Mouse (Mus musculus) cerebellum, adult 9-10 months (tissue): ENCODE data around the gene Cntnap2.
"Not testable (repeated sequence)": the region's sequence is repeated elsewhere in the genome, so short reads cannot be mapped to it uniquely, and the experiment has no call there.

Source experiments
- DNase-seq: peaks from one replicate; pipeline ENCODE4 v3.0.0; 2022

Cntnap2 gene

GRCm38 (mm10) chr6:47182756-47183155 lies 2123.6 kb downstream of the Cntnap2 start:
- no peak for DNase-seq

DNA sequence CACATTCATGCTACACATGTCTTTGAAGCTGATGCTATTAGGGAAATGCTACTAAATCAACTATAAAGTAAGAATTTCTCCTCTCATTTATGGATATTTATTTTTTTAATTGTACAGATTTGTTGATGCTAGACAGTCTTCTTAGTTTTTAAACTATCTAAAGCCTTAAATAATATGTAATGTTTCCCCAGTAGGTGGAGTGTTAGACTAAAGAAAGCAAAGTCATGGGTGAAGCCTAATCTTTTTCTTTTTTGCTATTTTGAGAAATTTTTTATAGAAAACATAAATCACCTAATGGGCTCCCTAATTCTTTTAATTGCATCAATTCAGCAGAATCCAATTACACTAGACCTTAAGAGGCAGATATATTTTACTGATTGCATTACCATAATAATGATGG lies 2124.7 kb downstream of the Cntnap2 start:
- not testable (repeated sequence) for DNase-seq

GRCm38 (mm10) chr6:47188193-47188592 lies 2129.0 kb downstream of the Cntnap2 start:
- peak; percentile 24 for DNase-seq

DNA sequence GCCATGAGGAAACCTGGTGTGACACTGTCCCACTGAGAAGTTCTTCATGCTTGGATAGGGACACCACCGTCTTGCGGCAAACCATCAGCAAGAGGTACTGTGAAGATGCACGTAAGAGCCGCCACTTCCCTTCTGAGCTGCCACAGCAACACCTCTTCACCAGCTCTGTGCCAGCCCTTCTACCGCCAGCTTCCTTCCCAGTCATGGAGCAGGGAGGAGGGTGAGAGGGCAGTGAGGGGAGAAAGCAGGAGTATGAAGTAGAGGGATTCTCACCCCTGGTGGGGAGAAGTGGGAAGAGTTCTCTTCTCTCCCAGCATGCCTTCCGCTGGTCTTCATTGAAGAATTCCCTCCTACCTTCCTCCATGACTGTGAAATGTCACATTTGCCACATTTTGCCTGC lies 2129.4 kb downstream of the Cntnap2 start:
- not testable (repeated sequence) for DNase-seq

DNA sequence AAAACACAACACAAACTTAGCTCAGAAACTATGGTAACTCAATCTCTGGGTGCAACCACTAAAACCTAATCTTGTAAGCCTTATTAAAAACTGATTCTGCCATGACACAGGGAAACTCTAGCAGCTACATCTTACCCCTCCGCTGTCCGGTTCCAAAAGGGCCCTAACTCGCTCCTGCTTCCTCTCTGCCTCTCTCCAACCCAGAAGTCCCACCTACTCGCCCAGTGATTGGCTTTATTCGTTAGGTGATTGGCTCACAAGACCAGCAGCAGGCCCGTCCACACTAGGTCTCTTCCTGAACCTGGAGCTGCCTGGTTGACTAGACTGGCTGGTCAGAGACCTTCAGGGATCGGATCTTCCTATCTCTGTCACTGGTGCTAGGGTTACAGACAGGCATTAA lies 2131.1 kb downstream of the Cntnap2 start:
- no peak for DNase-seq

DNA sequence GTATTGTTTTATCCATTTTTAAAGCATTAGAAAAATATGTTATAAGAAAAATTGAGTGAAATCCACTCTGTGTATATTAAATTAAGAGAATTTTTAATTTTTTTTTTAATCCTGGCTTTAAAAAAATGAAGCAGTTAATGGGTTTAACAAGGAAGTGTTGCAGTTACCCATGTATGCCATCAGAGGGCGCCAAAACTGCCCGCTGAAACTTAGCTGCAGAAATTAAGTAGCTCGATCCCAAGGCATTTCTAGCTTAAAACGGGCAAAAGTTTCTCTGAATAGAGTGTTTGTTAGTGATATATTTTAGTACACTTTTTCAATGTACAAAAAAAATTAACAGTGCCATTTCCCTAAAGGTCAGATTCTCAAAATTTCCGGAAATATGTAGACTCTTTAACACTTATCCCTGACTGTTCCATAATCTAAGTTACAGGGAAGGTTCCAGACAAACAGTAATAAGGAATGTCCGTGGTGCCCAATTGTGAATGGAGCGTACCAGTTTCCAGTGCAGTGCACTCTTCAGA lies 2132.2 kb downstream of the Cntnap2 start:
- peak; percentile 42 for DNase-seq

DNA sequence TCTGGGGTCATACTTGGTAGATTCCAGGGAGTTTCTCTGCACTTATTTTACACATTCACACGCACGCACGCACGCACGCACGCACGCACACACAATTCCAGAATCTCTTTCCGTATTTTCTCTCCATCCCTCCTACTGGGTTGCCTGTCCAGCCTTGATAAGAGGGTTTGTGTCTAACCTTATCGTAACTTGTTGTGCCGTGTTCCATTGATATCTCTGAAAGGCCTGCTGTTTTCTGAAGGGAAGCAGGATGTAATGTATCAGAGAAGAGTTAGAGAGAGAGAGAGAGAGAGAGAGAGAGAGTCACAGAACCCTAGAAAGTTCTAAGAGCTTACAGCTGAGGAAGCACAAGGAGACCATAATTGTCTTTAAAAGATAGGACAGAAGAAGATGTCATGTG lies 2132.8 kb downstream of the Cntnap2 start:
- no peak for DNase-seq

DNA sequence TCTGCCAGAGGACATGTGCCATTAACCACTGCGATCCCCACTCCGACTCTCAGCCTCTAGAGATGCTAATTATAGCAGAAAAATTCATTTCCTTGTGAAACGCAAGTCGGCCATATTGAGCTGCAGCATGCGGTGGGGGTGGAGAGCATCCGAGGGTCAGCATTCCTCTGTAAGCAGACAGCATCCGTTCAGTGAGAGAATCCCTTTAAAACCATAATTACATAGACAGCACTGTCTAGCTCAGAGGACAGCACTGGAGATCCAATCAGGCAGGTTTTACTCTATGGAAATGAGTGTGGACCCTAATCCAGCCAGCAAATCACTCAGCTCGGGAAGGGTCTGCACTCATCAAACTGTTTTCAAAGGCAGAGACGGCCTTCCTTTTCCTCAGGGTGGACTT lies 2133.3 kb downstream of the Cntnap2 start:
- DNase-seq, result no peak

DNA sequence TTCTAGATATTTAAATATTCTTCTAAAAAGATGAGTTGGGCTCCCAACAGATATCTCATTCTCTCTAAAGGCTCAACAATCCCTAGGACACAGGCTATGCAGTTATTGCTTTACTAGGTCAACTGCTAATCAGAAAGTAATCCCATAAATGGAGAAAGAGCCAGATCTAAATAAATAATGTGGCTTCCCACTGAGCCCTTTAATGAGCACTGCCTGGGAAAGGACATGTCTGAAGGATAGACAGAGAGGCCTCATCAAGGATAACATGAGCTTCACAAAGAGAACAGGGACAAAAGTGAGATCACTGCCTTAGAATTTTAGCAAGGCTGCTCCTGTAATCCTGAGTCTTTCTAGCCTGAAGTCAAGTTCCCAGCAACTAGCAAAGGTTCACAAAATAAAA lies 2138.4 kb downstream of the Cntnap2 start:
- DNase-seq, result peak; percentile 7

GRCm38 (mm10) chr6:47200671-47201070 lies 2141.5 kb downstream of the Cntnap2 start:
- DNase-seq, result peak; percentile 10

DNA sequence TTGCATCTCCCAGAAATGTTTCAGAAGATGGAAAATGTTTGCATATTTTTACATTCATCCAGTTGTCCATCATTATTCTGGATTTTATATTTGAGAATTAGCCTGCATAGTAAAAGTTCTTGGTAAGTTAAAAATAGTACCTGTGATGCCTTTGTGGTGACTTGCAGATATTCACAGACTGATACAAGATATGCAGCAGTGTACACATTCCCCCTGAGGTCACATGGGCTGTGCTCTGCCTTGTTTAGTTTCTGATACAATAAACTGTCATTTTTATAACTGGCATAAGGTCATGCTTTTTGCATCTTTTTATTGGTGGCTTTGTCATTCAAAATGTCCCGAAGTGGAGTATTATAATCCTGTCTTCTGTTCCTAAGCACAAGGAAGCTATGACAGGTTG lies 2148.9 kb downstream of the Cntnap2 start:
- no peak for DNase-seq

DNA sequence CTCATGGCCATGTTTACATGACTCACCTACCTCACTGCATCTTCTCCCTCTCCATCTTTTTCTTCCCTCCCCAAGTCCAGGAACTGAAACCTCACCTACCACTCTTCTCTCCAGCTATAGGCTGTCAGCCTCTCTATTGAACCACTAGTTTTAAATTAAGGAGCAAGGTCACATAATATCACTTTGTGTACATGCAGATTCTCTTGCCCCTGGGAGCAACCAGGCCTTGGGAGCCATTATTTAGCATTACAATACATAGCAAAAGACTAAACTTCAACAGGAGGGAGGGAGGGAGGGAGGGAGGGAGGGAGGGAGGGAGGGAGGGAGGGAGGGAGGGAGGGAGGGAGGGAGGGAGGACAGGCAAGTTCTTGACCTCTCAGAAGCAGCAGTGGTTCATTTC lies 2155.6 kb downstream of the Cntnap2 start:
- DNase-seq, result no peak

DNA sequence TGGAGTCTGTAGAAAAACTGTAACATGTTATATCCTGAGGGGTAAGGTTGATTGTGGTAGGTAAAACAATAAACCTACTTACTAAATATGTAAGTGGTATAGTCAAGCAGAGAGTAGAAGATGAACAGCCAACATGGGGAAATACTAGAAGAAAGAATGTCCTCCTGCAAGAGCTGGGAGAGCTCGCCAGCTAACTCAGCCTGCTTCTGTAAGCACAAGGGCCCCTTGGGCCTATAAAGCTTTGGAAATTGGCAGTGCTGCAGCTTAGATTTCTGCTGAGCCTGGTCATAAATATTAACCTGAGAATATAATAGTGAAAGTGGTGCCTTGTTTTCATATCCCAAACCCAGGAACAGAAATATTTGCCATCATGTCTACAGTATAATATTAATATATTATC lies 2164.4 kb downstream of the Cntnap2 start:
- not testable (repeated sequence) for DNase-seq

DNA sequence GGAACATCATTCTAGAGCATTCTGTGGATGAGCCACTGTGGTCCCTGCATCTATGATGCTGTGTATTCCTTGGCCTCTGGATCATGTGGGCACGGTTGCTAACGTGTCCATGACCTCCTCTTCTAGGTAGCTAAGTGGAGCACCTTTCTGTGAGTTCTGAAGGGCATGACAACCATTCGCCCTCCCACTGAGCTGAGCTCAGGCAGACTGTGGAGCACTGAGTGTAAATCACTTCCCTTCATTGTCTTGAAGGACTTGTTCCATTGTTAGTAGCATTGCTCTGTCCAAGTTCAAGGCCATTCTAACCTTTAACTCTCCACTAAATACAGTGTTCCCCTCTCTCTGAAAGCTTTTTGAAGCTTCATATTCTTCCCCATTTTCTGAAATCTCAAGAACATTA lies 2166.2 kb downstream of the Cntnap2 start:
- not testable (repeated sequence) for DNase-seq

- no peak for DNase-seq
Observed at GRCm38 (mm10) chr6:47227601-47228000, 2168.4 kb downstream of the Cntnap2 start.

DNA sequence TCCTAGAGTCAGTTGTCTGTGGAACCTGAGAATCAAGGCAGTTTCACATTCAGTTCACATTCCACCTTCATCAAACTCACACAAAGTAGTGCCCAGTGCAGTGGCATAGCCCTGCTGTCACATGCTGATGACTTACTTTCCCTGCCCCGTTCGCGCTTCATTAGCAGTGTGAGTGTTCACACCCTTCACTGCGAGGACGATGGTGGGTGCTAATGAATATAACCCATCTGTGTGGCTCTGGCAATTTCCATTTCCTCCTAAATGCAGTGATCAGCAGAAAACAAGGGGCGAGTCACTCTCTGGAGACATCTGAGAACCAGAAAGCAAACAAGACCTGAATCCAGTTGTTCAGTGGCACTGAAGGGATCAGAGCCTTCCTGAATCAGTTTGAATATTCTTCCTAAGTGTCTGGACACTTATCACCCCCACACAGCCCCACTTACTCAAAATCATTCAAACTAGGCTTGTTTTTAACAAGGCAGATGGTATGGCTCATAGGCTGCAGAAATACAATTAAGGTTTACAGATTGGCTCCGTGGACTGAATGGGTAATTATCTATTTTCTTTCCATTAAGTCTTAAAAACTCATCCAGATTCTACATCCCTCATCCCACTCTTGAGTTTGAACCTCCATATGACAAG lies 2169.6 kb downstream of the Cntnap2 start:
- no peak for DNase-seq

DNA sequence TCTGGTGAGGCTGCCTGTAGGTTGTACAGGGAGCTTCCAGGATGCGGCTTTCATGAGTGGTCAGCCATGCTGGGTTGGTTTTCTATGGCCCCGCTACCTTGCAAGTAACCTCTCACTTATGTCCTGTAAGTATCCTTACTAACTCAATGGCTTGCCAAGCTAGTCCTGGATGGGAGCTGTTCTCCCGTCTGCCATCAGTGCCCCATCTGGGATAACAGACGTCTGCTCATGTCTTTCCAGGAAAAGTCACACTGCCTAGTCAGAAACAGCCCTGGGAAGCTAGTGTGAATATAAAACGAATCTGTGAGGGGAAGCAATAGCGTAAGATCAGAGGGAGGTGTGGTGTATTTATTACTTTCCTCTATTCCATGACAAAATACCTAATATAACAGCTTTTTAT lies 2172.4 kb downstream of the Cntnap2 start:
- DNase-seq, result no peak

GRCm38 (mm10) chr6:47239376-47239921 lies 2180.3 kb downstream of the Cntnap2 start:
- DNase-seq, result peak; percentile 5

DNA sequence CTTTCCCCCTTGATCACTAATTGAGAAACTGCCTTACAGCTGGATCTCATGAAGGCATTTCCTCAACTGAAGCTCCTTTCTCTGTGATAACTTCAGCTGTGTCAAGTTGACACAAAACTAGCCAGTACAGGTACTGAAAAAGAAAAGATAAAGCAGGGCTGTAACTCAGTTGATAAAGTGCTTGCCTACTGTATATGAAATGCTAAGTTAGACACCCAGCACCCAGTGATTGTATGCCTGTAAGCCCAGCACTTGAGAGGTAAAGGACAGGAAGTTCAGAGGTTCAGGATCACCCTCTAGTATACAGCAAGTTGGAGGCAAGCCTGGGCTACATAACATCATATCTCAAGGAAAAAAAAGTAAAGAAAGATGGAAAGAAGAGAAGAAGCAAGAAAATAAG lies 2182.2 kb downstream of the Cntnap2 start:
- DNase-seq, result no peak

GRCm38 (mm10) chr6:47243863-47244606 lies 2184.9 kb downstream of the Cntnap2 start:
- peak; percentile 7 for DNase-seq

DNA sequence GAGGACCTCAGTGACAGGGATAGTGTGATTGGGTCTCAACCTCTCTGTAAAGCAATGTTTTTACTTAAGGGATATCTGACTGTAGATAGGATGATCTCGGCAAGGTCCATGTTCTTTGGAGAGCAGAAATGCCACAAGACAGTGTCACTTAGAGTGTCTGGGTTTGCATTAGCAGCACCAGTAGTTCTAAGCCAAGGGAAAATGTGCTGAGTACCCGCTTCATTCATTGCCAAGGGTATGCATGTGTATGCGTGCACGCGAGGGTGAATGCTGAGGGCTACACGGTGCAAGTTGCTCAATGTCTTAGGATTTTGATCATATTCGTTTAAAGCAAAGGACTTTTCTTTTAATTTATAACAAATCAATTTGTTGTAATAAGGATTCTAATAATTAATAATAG lies 2185.5 kb downstream of the Cntnap2 start:
- no peak for DNase-seq

- no peak for DNase-seq
Observed at GRCm38 (mm10) chr6:47255270-47255669, 2196.1 kb downstream of the Cntnap2 start.

DNA sequence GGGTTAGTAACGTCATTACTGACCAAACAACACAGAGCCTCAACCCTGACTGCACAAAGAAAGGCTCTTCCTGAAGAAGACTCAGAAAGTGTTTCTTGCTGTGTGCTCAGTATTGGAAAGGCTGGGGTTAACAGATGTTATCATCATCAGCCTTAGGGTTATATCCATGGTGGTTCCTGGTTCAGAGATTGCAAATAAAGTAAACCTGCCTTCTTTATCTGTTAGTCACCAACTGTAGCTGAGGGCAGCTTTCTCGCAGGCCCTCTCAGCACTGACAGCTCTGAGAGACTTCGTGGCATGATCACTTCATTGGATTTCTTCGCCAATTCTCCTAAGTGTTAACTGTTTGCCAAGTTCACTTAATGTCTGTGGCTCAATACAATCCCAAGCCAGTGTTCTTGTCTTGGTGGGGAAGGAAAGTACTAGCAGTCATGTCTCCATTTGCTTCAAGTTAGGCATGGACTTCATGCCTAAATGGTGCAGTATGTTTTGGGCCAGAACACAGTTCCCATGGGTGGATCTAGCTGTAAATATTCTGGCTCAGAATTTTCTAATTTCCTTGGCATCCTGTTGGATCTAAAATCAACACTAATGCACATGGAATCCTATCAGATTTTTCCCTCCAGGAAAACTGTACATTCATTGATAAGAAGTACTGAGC lies 2197.2 kb downstream of the Cntnap2 start:
- DNase-seq, result no peak
